Mouse (Mus musculus): ENCODE results near the gene Resp18. TPM values are rescaled to one million over a fixed set of nuclear protein-coding genes. Genes with fewer than 3 reads are reported as not detected.
A peak's percentile ranks its signal among the peaks of the same experiment; 100 is the strongest.

The Resp18 gene
- polyA plus RNA-seq, 1 experiment from 2014 or later = 6.9 TPM

GRCm38 (mm10) chr1:75315011-75315410 is 36.8 kb upstream of the Resp18 start:
- WGBS = 92% methylated on average over 6 of the region's 6 CpGs

GRCm38 (mm10) chr1:75311694-75312093 is 33.5 kb upstream of the Resp18 start:
- Histone ChIP-seq H3K4me3 (ENCODE audit: low read depth, low read length) (no peak overlapping the region), H3K36me3 (ENCODE audit: control insufficient read depth, insufficient read depth, low read length) (peaks cover 81% of the 10 kb centered on the region), H3K9ac (ENCODE audit: low read depth, low read length) (no peak overlapping the region), H3K4me2 (ENCODE audit: low read depth, low read length) (no peak overlapping the region), H3K27ac (replicated peaks; ENCODE audit: low read depth, low read length) (no peak overlapping the region), H3K9me3 (ENCODE audit: control insufficient read depth, low read length) (no peaks in the 10 kb centered on the region), H3K4me1 (ENCODE audit: control insufficient read depth, insufficient read depth, low read length) (peaks cover 8% of the 10 kb centered on the region), H3K27me3 (replicated peaks; ENCODE audit: control insufficient read depth, insufficient read depth, low read length) (no peaks in the 10 kb centered on the region)
- WGBS = 93% methylated on average over 6 of the region's 6 CpGs
- no peak for ATAC-seq (ENCODE audit: low read depth)
- no peak for DNase-seq (ENCODE audit: low spot score)

More at GRCm38 (mm10) chr1:75315011-75315410, 36.8 kb upstream of the Resp18 start:
- DNase-seq (ENCODE audit: low spot score) = no peak
- no peak overlapping the region for H3K27ac ChIP-seq (replicated peaks; ENCODE audit: low read depth, low read length)
- no peaks in the 10 kb centered on the region for H3K27me3 ChIP-seq (replicated peaks; ENCODE audit: control insufficient read depth, insufficient read depth, low read length)
- no peak overlapping the region for H3K4me3 ChIP-seq (ENCODE audit: low read depth, low read length)
- ATAC-seq (ENCODE audit: low read depth) = no peak
- H3K4me1 ChIP-seq (ENCODE audit: control insufficient read depth, insufficient read depth, low read length) = peaks cover 8% of the 10 kb centered on the region
- H3K9me3 ChIP-seq (ENCODE audit: control insufficient read depth, low read length) = no peaks in the 10 kb centered on the region
- H3K36me3 ChIP-seq (ENCODE audit: control insufficient read depth, insufficient read depth, low read length) = peaks cover 56% of the 10 kb centered on the region
- no peak overlapping the region for H3K4me2 ChIP-seq (ENCODE audit: low read depth, low read length)
- H3K9ac ChIP-seq (ENCODE audit: low read depth, low read length) = no peak overlapping the region

GRCm38 (mm10) chr1:75304662-75305061 is 26.4 kb upstream of the Resp18 start:
- ATAC-seq (ENCODE audit: low read depth) (no peak), DNase-seq (ENCODE audit: low spot score) (no peak)
- 87% methylated on average over 2 of the region's 2 CpGs for WGBS
- H3K4me1 ChIP-seq (ENCODE audit: control insufficient read depth, insufficient read depth, low read length) = no peaks in the 10 kb centered on the region
- no peak overlapping the region for H3K4me3 ChIP-seq (ENCODE audit: low read depth, low read length)
- H3K9ac ChIP-seq (ENCODE audit: low read depth, low read length) = no peak overlapping the region
- no peak overlapping the region for H3K27ac ChIP-seq (replicated peaks; ENCODE audit: low read depth, low read length)
- H3K4me2 ChIP-seq (ENCODE audit: low read depth, low read length) = no peak overlapping the region
- H3K27me3 ChIP-seq (replicated peaks; ENCODE audit: control insufficient read depth, insufficient read depth, low read length) = no peaks in the 10 kb centered on the region
- H3K36me3 ChIP-seq (ENCODE audit: control insufficient read depth, insufficient read depth, low read length) = peaks cover 22% of the 10 kb centered on the region
- H3K9me3 ChIP-seq (ENCODE audit: control insufficient read depth, low read length) = no peaks in the 10 kb centered on the region

- DNase-seq (ENCODE audit: low spot score) (no peak), ATAC-seq (ENCODE audit: low read depth) (no peak)
- Histone ChIP-seq H3K27me3 (replicated peaks; ENCODE audit: control insufficient read depth, insufficient read depth, low read length) (no peaks in the 10 kb centered on the region), H3K4me2 (ENCODE audit: low read depth, low read length) (no peak overlapping the region), H3K4me3 (ENCODE audit: low read depth, low read length) (no peak overlapping the region), H3K36me3 (ENCODE audit: control insufficient read depth, insufficient read depth, low read length) (no peaks in the 10 kb centered on the region), H3K9me3 (ENCODE audit: control insufficient read depth, low read length) (no peaks in the 10 kb centered on the region), H3K27ac (replicated peaks; ENCODE audit: low read depth, low read length) (no peak overlapping the region), H3K4me1 (ENCODE audit: control insufficient read depth, insufficient read depth, low read length) (peaks cover 5% of the 10 kb centered on the region; the same call in 1 of the 2 replicates), H3K9ac (ENCODE audit: low read depth, low read length) (no peak overlapping the region)
- WGBS = 72% methylated on average over 5 of the region's 5 CpGs
Measured at GRCm38 (mm10) chr1:75294294-75294693, 16.1 kb upstream of the Resp18 start.

- Histone ChIP-seq H3K4me1 (ENCODE audit: control insufficient read depth, insufficient read depth, low read length) (peaks cover 5% of the 10 kb centered on the region; the same call in 1 of the 2 replicates), H3K4me2 (ENCODE audit: low read depth, low read length) (no peak overlapping the region), H3K9me3 (ENCODE audit: control insufficient read depth, low read length) (no peaks in the 10 kb centered on the region), H3K4me3 (ENCODE audit: low read depth, low read length) (no peak overlapping the region), H3K27ac (replicated peaks; ENCODE audit: low read depth, low read length) (no peak overlapping the region), H3K27me3 (replicated peaks; ENCODE audit: control insufficient read depth, insufficient read depth, low read length) (no peaks in the 10 kb centered on the region), H3K36me3 (ENCODE audit: control insufficient read depth, insufficient read depth, low read length) (no peaks in the 10 kb centered on the region), H3K9ac (ENCODE audit: low read depth, low read length) (no peak overlapping the region)
- 80% methylated on average over 5 of the region's 5 CpGs for WGBS
- DNase-seq (ENCODE audit: low spot score) (no peak), ATAC-seq (ENCODE audit: low read depth) (no peak)
Measured at GRCm38 (mm10) chr1:75293331-75293701, 15.1 kb upstream of the Resp18 start.

GRCm38 (mm10) chr1:75292476-75293330 is 14.5 kb upstream of the Resp18 start:
- no peaks in the 10 kb centered on the region for H3K36me3 ChIP-seq (ENCODE audit: control insufficient read depth, insufficient read depth, low read length)
- H3K4me3 ChIP-seq (ENCODE audit: low read depth, low read length) = no peak overlapping the region
- no peak overlapping the region for H3K4me2 ChIP-seq (ENCODE audit: low read depth, low read length)
- no peaks in the 10 kb centered on the region for H3K9me3 ChIP-seq (ENCODE audit: control insufficient read depth, low read length)
- 37% methylated on average over 12 of the region's 12 CpGs for WGBS
- peak overlapping the region; percentile 61; the same call in 1 of the 2 replicates for H3K27ac ChIP-seq (replicated peaks; ENCODE audit: low read depth, low read length)
- no peaks in the 10 kb centered on the region for H3K27me3 ChIP-seq (replicated peaks; ENCODE audit: control insufficient read depth, insufficient read depth, low read length)
- ATAC-seq (ENCODE audit: low read depth) (peak; percentile 41; the same call in 1 of the 2 replicates), DNase-seq (ENCODE audit: low spot score) (peak; percentile 58)
- no peak overlapping the region for H3K9ac ChIP-seq (ENCODE audit: low read depth, low read length)
- H3K4me1 ChIP-seq (ENCODE audit: control insufficient read depth, insufficient read depth, low read length) = peaks cover 5% of the 10 kb centered on the region; the same call in 1 of the 2 replicates

- H3K4me1 ChIP-seq (ENCODE audit: control insufficient read depth, insufficient read depth, low read length) = peaks cover 5% of the 10 kb centered on the region; the same call in 1 of the 2 replicates
- DNase-seq (ENCODE audit: low spot score) (no peak), ATAC-seq (ENCODE audit: low read depth) (no peak)
- no peaks in the 10 kb centered on the region for H3K36me3 ChIP-seq (ENCODE audit: control insufficient read depth, insufficient read depth, low read length)
- no peak overlapping the region for H3K27ac ChIP-seq (replicated peaks; ENCODE audit: low read depth, low read length)
- H3K9ac ChIP-seq (ENCODE audit: low read depth, low read length) = no peak overlapping the region
- H3K9me3 ChIP-seq (ENCODE audit: control insufficient read depth, low read length) = no peaks in the 10 kb centered on the region
- H3K4me3 ChIP-seq (ENCODE audit: low read depth, low read length) = no peak overlapping the region
- 81% methylated on average over 8 of the region's 8 CpGs for WGBS
- no peak overlapping the region for H3K4me2 ChIP-seq (ENCODE audit: low read depth, low read length)
- H3K27me3 ChIP-seq (replicated peaks; ENCODE audit: control insufficient read depth, insufficient read depth, low read length) = no peaks in the 10 kb centered on the region
Measured at GRCm38 (mm10) chr1:75291321-75291720, 13.1 kb upstream of the Resp18 start.

- H3K9ac ChIP-seq (ENCODE audit: low read depth, low read length) = no peak overlapping the region
- DNase-seq (ENCODE audit: low spot score) = peak; percentile 13
- H3K4me3 ChIP-seq (ENCODE audit: low read depth, low read length) = no peak overlapping the region
- H3K36me3 ChIP-seq (ENCODE audit: control insufficient read depth, insufficient read depth, low read length) = no peaks in the 10 kb centered on the region
- no peak overlapping the region for H3K27ac ChIP-seq (replicated peaks; ENCODE audit: low read depth, low read length)
- no peaks in the 10 kb centered on the region for H3K9me3 ChIP-seq (ENCODE audit: control insufficient read depth, low read length)
- peaks cover 5% of the 10 kb centered on the region; the same call in 1 of the 2 replicates for H3K4me1 ChIP-seq (ENCODE audit: control insufficient read depth, insufficient read depth, low read length)
- ATAC-seq (ENCODE audit: low read depth) = no peak
- no peak overlapping the region for H3K4me2 ChIP-seq (ENCODE audit: low read depth, low read length)
- no peaks in the 10 kb centered on the region for H3K27me3 ChIP-seq (replicated peaks; ENCODE audit: control insufficient read depth, insufficient read depth, low read length)
Measured at GRCm38 (mm10) chr1:75290582-75290981, 12.4 kb upstream of the Resp18 start.
